Mouse (Mus musculus) left cerebral cortex, postnatal 14 days (tissue): ENCODE measurements around the gene Hist1h4d. TPM values are rescaled to one million over a fixed set of nuclear protein-coding genes. Genes with fewer than 3 reads are reported as not detected.

Experiments
- DNase-seq, 2 experiments: peaks; one replicate each; pipeline ENCODE4 v3.0.0; 2021 to 2022; ENCODE audit warnings: low spot score in 2 of 2, mixed read lengths in 1 of 2
- intact Hi-C: fragments of 180-260 bp; cut with DNase I; formaldehyde crosslinking; loops from one replicate; pipeline ENCODE4 v1.15.1; 2025
- microRNA-seq, 2 experiments: library from miRNA; unstranded; fragments of <30 nt; microRNA quantifications; one replicate each; pipeline ENCODE4 v1.2.0; 2022
- total RNA-seq, 2 experiments: library from RNA; stranded (reverse); gene quantifications; 2 replicates each; pipeline ENCODE4 v1.2.3; 2021

Hist1h4d gene
- total RNA-seq, 2 experiments from 2014 or later: 132 to 148 TPM

GRCm38 (mm10) chr13:23621532-23622174, 40.3 kb downstream of the Hist1h4d start:
- intact Hi-C loops: loop anchor here (2.0 to 5.0 kb wide), 3 partner anchors 61 to 116 kb away; partner anchors contain the start of genes Hist1h1c, Hist1h1t, Hist1h2ac and Hist1h4c

GRCm38 (mm10) chr13:23622175-23622671, 40.8 kb downstream of the Hist1h4d start, which contains the start of gene Hist1h1e:
Hist1h1e (minus strand) TSS chr13:23622558.
- peak; percentile 87 to 88 for DNase-seq
- intact Hi-C loops: loop anchor here (2.0 to 5.0 kb wide), 3 partner anchors 61 to 115 kb away; partner anchors contain the start of genes Hist1h1c, Hist1h1t, Hist1h2ac and Hist1h4c

More at GRCm38 (mm10) chr13:23621532-23622174, 40.3 kb downstream of the Hist1h4d start:
- DNase-seq: peak; percentile 70 to 85

GRCm38 (mm10) chr13:23622861-23623450, 41.6 kb downstream of the Hist1h4d start:
- peak in 1 of 2 experiments; percentile 9 for DNase-seq
- intact Hi-C loops: loop anchor here (2.0 to 5.0 kb wide), 3 partner anchors 60 to 114 kb away; partner anchors contain the start of genes Hist1h1c, Hist1h1t, Hist1h2ac and Hist1h4c

- intact Hi-C loops: no loop called here
- DNase-seq: peak in 1 of 2 experiments; percentile 33
Measured at GRCm38 (mm10) chr13:23630653-23631052, 49.3 kb downstream of the Hist1h4d start.

Small RNA genes within 50 kb of the gene (microRNA-seq; reads per million reads assigned to microRNA genes)
- gene Gm44297 (0 reads per million in 2 experiments), gene Gm44359 (0 reads per million in 2 experiments), gene Gm44394 (0 reads per million in 2 experiments)

Other genes starting within 250 kb of the Hist1h4d start
- gene Zfp322a, start 212.4 kb upstream of the Hist1h4d start, total RNA-seq: 10 to 100 TPM; 39.5 TPM
- 1 to 10 TPM; 6.9 to 7.1 TPM for gene Abt1, start 157.7 kb upstream of the Hist1h4d start, total RNA-seq
- not detected for gene Btn1a1, start 115.7 kb upstream of the Hist1h4d start, total RNA-seq
- gene Btn2a2, start 92.7 kb upstream of the Hist1h4d start, total RNA-seq: 1 to 10 TPM in 1 of 2 experiments, under 1 TPM in 1; 0.82 to 1.3 TPM
- 100 to 1,000 TPM; 264 to 291 TPM for gene Hist1h4h, start 50.5 kb upstream of the Hist1h4d start, total RNA-seq
- gene Hist1h2af, start 47.7 kb upstream of the Hist1h4d start, total RNA-seq: 10 to 100 TPM in 1 of 2 experiments, 1 to 10 TPM in 1; 4.3 to 21.5 TPM
- gene Hist1h3g, start 46.2 kb upstream of the Hist1h4d start, total RNA-seq: 1 to 10 TPM; 5.8 to 6.2 TPM
- under 1 TPM; 0.91 to 0.92 TPM for gene Hist1h2bh, start 38.2 kb upstream of the Hist1h4d start, total RNA-seq
- gene Hist1h3f, start 37.5 kb upstream of the Hist1h4d start, total RNA-seq: 10 to 100 TPM; 18.7 to 21.0 TPM
- gene Hist1h4f, start 29.9 kb upstream of the Hist1h4d start, total RNA-seq: 100 to 1,000 TPM; 150 to 165 TPM
- gene Hist1h1d, start 28.3 kb upstream of the Hist1h4d start, total RNA-seq: 1 to 10 TPM; 3.1 to 4.2 TPM
- 10 to 100 TPM; 49.1 to 57.1 TPM for gene Hist1h3e, start 19.2 kb upstream of the Hist1h4d start, total RNA-seq
- gene Hist1h2ae, start 10.4 kb upstream of the Hist1h4d start, total RNA-seq: 10 to 100 TPM in 1 of 2 experiments, 1 to 10 TPM in 1; 8.2 to 10.1 TPM
- gene Hist1h2bg, start 10.2 kb upstream of the Hist1h4d start, total RNA-seq: 10 to 100 TPM; 79.2 to 92.9 TPM
- gene Hist1h2bf, start 7.4 kb upstream of the Hist1h4d start, total RNA-seq: 10 to 100 TPM; 24.6 to 36.3 TPM
- gene Hist1h2ad, start 7.2 kb upstream of the Hist1h4d start, total RNA-seq: 1 to 10 TPM; 3.0 to 5.1 TPM
- gene Hist1h3d, start 5.8 kb upstream of the Hist1h4d start, total RNA-seq: 1 to 10 TPM; 9.4 to 9.9 TPM
- gene Hist1h2be, start 39.5 kb downstream of the Hist1h4d start, total RNA-seq: 1 to 10 TPM; 4.8 to 5.6 TPM
- gene Hist1h1e, start 41.0 kb downstream of the Hist1h4d start, total RNA-seq: 10 to 100 TPM; 53.4 to 69.1 TPM
- gene Hist1h2ac, start 102.3 kb downstream of the Hist1h4d start, total RNA-seq: 1 to 10 TPM; 1.9 to 2.0 TPM
- gene Hist1h2bc, start 102.6 kb downstream of the Hist1h4d start, total RNA-seq: 10 to 100 TPM; 25.0 to 27.3 TPM
- gene Hist1h1t, start 114.2 kb downstream of the Hist1h4d start, total RNA-seq: under 1 TPM in 1 of 2 experiments, not detected in 1; 0.40 TPM
- gene Hist1h4c, start 116.9 kb downstream of the Hist1h4d start, total RNA-seq: 100 to 1,000 TPM; 100 to 103 TPM
- gene Hfe, start 129.3 kb downstream of the Hist1h4d start, total RNA-seq: 1 to 10 TPM; 2.9 to 3.1 TPM
- 10 to 100 TPM; 55.8 to 75.9 TPM for gene Hist1h1c, start 157.2 kb downstream of the Hist1h4d start, total RNA-seq
- 1 to 10 TPM; 6.8 to 7.2 TPM for gene Hist1h3c, start 164.0 kb downstream of the Hist1h4d start, total RNA-seq
- 10 to 100 TPM; 18.8 to 20.7 TPM for gene Hist1h2bb, start 165.1 kb downstream of the Hist1h4d start, total RNA-seq
- gene Hist1h2ab, start 169.5 kb downstream of the Hist1h4d start, total RNA-seq: 10 to 100 TPM; 30.0 to 36.8 TPM
- gene Hist1h3b, start 170.7 kb downstream of the Hist1h4d start, total RNA-seq: 10 to 100 TPM; 16.5 to 23.8 TPM
- gene Hist1h4b, start 175.4 kb downstream of the Hist1h4d start, total RNA-seq: 10 to 100 TPM; 73.2 to 80.8 TPM
- gene Hist1h4a, start 179.6 kb downstream of the Hist1h4d start, total RNA-seq: 10 to 100 TPM; 68.8 to 69.0 TPM
- 10 to 100 TPM; 33.2 to 47.2 TPM for gene Hist1h3a, start 180.8 kb downstream of the Hist1h4d start, total RNA-seq
- gene Hist1h1a, start 182.1 kb downstream of the Hist1h4d start, total RNA-seq: 10 to 100 TPM; 20.4 to 29.2 TPM
- not detected for gene Trim38, start 188.3 kb downstream of the Hist1h4d start, total RNA-seq
- not detected for gene Slc17a2, start 225.4 kb downstream of the Hist1h4d start, total RNA-seq